Mouse (Mus musculus): ENCODE measurements around the gene D630036H23Rik. TPM values are rescaled to one million over a fixed set of nuclear protein-coding genes. Genes with fewer than 3 reads are reported as not detected.
"Not testable (repeated sequence)": the region's sequence is repeated elsewhere in the genome, so short reads cannot be mapped to it uniquely, and the experiment has no call there.

Gene D630036H23Rik
- polyA plus RNA-seq, 1 experiment = 0.54 TPM

- no peak overlapping the region for H3K4me3 ChIP-seq (replicated peaks; ENCODE audit: insufficient read depth, low read depth, low read length)
- TF ChIP-seq CTCF (IDR thresholded peaks at IDR 0.05; ENCODE audit: borderline replicate concordance, insufficient read depth, low read depth, low read length) (no peak), POLR2A (IDR thresholded peaks at IDR 0.05; ENCODE audit: borderline replicate concordance, insufficient read depth, low read length) (no peak)
- H3K4me1 ChIP-seq (ENCODE audit: control insufficient read depth, insufficient read depth, low read length) = peaks cover 6% of the 10 kb centered on the region; the same call in 1 of the 2 replicates
- H3K27ac ChIP-seq (ENCODE audit: insufficient read depth, low read length) = peak overlapping the region; percentile 52; the same call in 1 of the 2 replicates
- no peaks in the 10 kb centered on the region for H3K27me3 ChIP-seq (ENCODE audit: control insufficient read depth, insufficient read depth, low read length)
- WGBS = 71% methylated on average over 5 of the region's 5 CpGs
- peak; percentile 6 to 21 for DNase-seq
Observed at GRCm38 (mm10) chr12:36380806-36381205, 1.2 kb downstream of the D630036H23Rik start.

- H3K27ac ChIP-seq (ENCODE audit: insufficient read depth, low read length) = no peak overlapping the region
- DNase-seq = no peak
- H3K27me3 ChIP-seq (ENCODE audit: control insufficient read depth, insufficient read depth, low read length) = no peaks in the 10 kb centered on the region
- peaks cover 6% of the 10 kb centered on the region; the same call in 1 of the 2 replicates for H3K4me1 ChIP-seq (ENCODE audit: control insufficient read depth, insufficient read depth, low read length)
- no peak overlapping the region for H3K4me3 ChIP-seq (replicated peaks; ENCODE audit: insufficient read depth, low read depth, low read length)
- TF ChIP-seq CTCF (IDR thresholded peaks at IDR 0.05; ENCODE audit: borderline replicate concordance, insufficient read depth, low read depth, low read length) = no peak
- no peak for TF ChIP-seq POLR2A (IDR thresholded peaks at IDR 0.05; ENCODE audit: borderline replicate concordance, insufficient read depth, low read length)
- WGBS = 68% methylated on average over 3 of the region's 3 CpGs
Observed at GRCm38 (mm10) chr12:36380254-36380653, 1.7 kb downstream of the D630036H23Rik start.

- 86% methylated on average over 3 of the region's 4 CpGs for WGBS
- H3K4me1 ChIP-seq (ENCODE audit: control insufficient read depth, insufficient read depth, low read length); H3K27me3 ChIP-seq (ENCODE audit: control insufficient read depth, insufficient read depth, low read length); H3K4me3 ChIP-seq (replicated peaks; ENCODE audit: insufficient read depth, low read depth, low read length); H3K27ac ChIP-seq (ENCODE audit: insufficient read depth, low read length); DNase-seq: not testable (repeated sequence)
Observed at GRCm38 (mm10) chr12:36376391-36376790, 5.6 kb downstream of the D630036H23Rik start.

GRCm38 (mm10) chr12:36373237-36373998 is 8.6 kb downstream of the D630036H23Rik start:
- no peak overlapping the region for H3K27ac ChIP-seq (ENCODE audit: insufficient read depth, low read length)
- TF ChIP-seq POLR2A (IDR thresholded peaks at IDR 0.05; ENCODE audit: borderline replicate concordance, insufficient read depth, low read length) = no peak
- TF ChIP-seq CTCF (IDR thresholded peaks at IDR 0.05; ENCODE audit: borderline replicate concordance, insufficient read depth, low read depth, low read length) = peak; percentile 33; the same call in 1 of the 2 replicates
- no peak for DNase-seq

GRCm38 (mm10) chr12:36364013-36364412 is 18.0 kb downstream of the D630036H23Rik start:
- DNase-seq = no peak
- H3K27me3 ChIP-seq (ENCODE audit: control insufficient read depth, insufficient read depth, low read length) = no peaks in the 10 kb centered on the region
- H3K4me1 ChIP-seq (ENCODE audit: control insufficient read depth, insufficient read depth, low read length) = no peaks in the 10 kb centered on the region
- WGBS = 91% methylated on average over 4 of the region's 4 CpGs
- TF ChIP-seq CTCF (IDR thresholded peaks at IDR 0.05; ENCODE audit: borderline replicate concordance, insufficient read depth, low read depth, low read length) (no peak), POLR2A (IDR thresholded peaks at IDR 0.05; ENCODE audit: borderline replicate concordance, insufficient read depth, low read length) (no peak)
- no peak overlapping the region for H3K4me3 ChIP-seq (replicated peaks; ENCODE audit: insufficient read depth, low read depth, low read length)
- H3K27ac ChIP-seq (ENCODE audit: insufficient read depth, low read length) = no peak overlapping the region

More at GRCm38 (mm10) chr12:36373237-36373998, 8.6 kb downstream of the D630036H23Rik start:
- no peaks in the 10 kb centered on the region for H3K27me3 ChIP-seq (ENCODE audit: control insufficient read depth, insufficient read depth, low read length)
- no peak overlapping the region for H3K4me3 ChIP-seq (replicated peaks; ENCODE audit: insufficient read depth, low read depth, low read length)
- no peaks in the 10 kb centered on the region for H3K4me1 ChIP-seq (ENCODE audit: control insufficient read depth, insufficient read depth, low read length)
- WGBS = 46% methylated on average over 4 of the region's 4 CpGs

GRCm38 (mm10) chr12:36360693-36361092 is 21.3 kb downstream of the D630036H23Rik start:
- Histone ChIP-seq H3K4me1 (ENCODE audit: control insufficient read depth, insufficient read depth, low read length) (no peaks in the 10 kb centered on the region), H3K4me3 (replicated peaks; ENCODE audit: insufficient read depth, low read depth, low read length) (no peak overlapping the region), H3K27ac (ENCODE audit: insufficient read depth, low read length) (no peak overlapping the region), H3K27me3 (ENCODE audit: control insufficient read depth, insufficient read depth, low read length) (no peaks in the 10 kb centered on the region)
- TF ChIP-seq POLR2A (IDR thresholded peaks at IDR 0.05; ENCODE audit: borderline replicate concordance, insufficient read depth, low read length) (no peak), CTCF (IDR thresholded peaks at IDR 0.05; ENCODE audit: borderline replicate concordance, insufficient read depth, low read depth, low read length) (no peak)
- WGBS = 94% methylated on average over 5 of the region's 5 CpGs
- no peak for DNase-seq

- 55% methylated on average over 3 of the region's 3 CpGs for WGBS
- Histone ChIP-seq H3K27me3 (ENCODE audit: control insufficient read depth, insufficient read depth, low read length) (no peaks in the 10 kb centered on the region), H3K4me3 (replicated peaks; ENCODE audit: insufficient read depth, low read depth, low read length) (no peak overlapping the region), H3K4me1 (ENCODE audit: control insufficient read depth, insufficient read depth, low read length) (no peaks in the 10 kb centered on the region), H3K27ac (ENCODE audit: insufficient read depth, low read length) (no peak overlapping the region)
- DNase-seq = no peak
- TF ChIP-seq POLR2A (IDR thresholded peaks at IDR 0.05; ENCODE audit: borderline replicate concordance, insufficient read depth, low read length) (no peak), CTCF (IDR thresholded peaks at IDR 0.05; ENCODE audit: borderline replicate concordance, insufficient read depth, low read depth, low read length) (no peak)
Observed at GRCm38 (mm10) chr12:36360064-36360463, 21.9 kb downstream of the D630036H23Rik start.

GRCm38 (mm10) chr12:36344131-36344530 is 37.9 kb downstream of the D630036H23Rik start:
- Histone ChIP-seq H3K4me3 (replicated peaks; ENCODE audit: insufficient read depth, low read depth, low read length) (no peak overlapping the region), H3K27ac (ENCODE audit: insufficient read depth, low read length) (no peak overlapping the region), H3K4me1 (ENCODE audit: control insufficient read depth, insufficient read depth, low read length) (no peaks in the 10 kb centered on the region), H3K27me3 (ENCODE audit: control insufficient read depth, insufficient read depth, low read length) (no peaks in the 10 kb centered on the region)
- 76% methylated on average over 4 of the region's 4 CpGs for WGBS
- DNase-seq = no peak
- TF ChIP-seq POLR2A (IDR thresholded peaks at IDR 0.05; ENCODE audit: borderline replicate concordance, insufficient read depth, low read length) = no peak

All from cerebellum, adult 2 months (tissue).